Mouse (Mus musculus) lung, postnatal 36 days (tissue): ENCODE data around the gene Dglucy.

ENCODE experiments used
- DNase-seq: peaks from one replicate; pipeline ENCODE4 v3.0.0; 2022; ENCODE audit warnings: mixed read lengths

The Dglucy gene

GRCm38 (mm10) chr12:100778934-100779865, at the start of gene Dglucy:
TSS of gene Dglucy (plus strand) at chr12:100779057.
- DNase-seq = peak; percentile 98

- no peak for DNase-seq
These were observed 43.7 kb upstream of the Dglucy start for GRCm38 (mm10) chr12:100735156-100735555.

- no peak for DNase-seq
These were observed 43.3 kb upstream of the Dglucy start for GRCm38 (mm10) chr12:100735581-100735980.

- no peak for DNase-seq
These were observed 40.4 kb upstream of the Dglucy start for GRCm38 (mm10) chr12:100738498-100738897.

- DNase-seq = no peak
These were observed 39.8 kb upstream of the Dglucy start for GRCm38 (mm10) chr12:100739011-100739570.

- DNase-seq = no peak
These were observed 38.5 kb upstream of the Dglucy start for GRCm38 (mm10) chr12:100740313-100740712.

GRCm38 (mm10) chr12:100742468-100742867, 36.4 kb upstream of the Dglucy start:
- no peak for DNase-seq

GRCm38 (mm10) chr12:100752977-100753376, 25.9 kb upstream of the Dglucy start:
- DNase-seq = no peak

GRCm38 (mm10) chr12:100753716-100754115, 25.1 kb upstream of the Dglucy start:
- DNase-seq = peak; percentile 26

GRCm38 (mm10) chr12:100757427-100757826, 21.4 kb upstream of the Dglucy start:
- DNase-seq = no peak

GRCm38 (mm10) chr12:100762663-100763425, 16.0 kb upstream of the Dglucy start:
- no peak for DNase-seq

GRCm38 (mm10) chr12:100764329-100765018, 14.4 kb upstream of the Dglucy start:
- peak; percentile 15 for DNase-seq

GRCm38 (mm10) chr12:100769871-100770270, 9.0 kb upstream of the Dglucy start:
- no peak for DNase-seq

- DNase-seq = no peak
These were observed 8.1 kb upstream of the Dglucy start for GRCm38 (mm10) chr12:100770765-100771164.

- DNase-seq = peak; percentile 66
These were observed 6.5 kb upstream of the Dglucy start for GRCm38 (mm10) chr12:100772230-100772984.

GRCm38 (mm10) chr12:100774756-100775155, 4.1 kb upstream of the Dglucy start:
- DNase-seq = no peak

GRCm38 (mm10) chr12:100775291-100775690, 3.6 kb upstream of the Dglucy start:
- no peak for DNase-seq

GRCm38 (mm10) chr12:100775911-100776581, 2.8 kb upstream of the Dglucy start:
- peak; percentile 53 for DNase-seq

- DNase-seq = no peak
These were observed 1.9 kb upstream of the Dglucy start for GRCm38 (mm10) chr12:100776991-100777390.

GRCm38 (mm10) chr12:100778276-100778933, 452 bp upstream of the Dglucy start:
- DNase-seq = peak; percentile 47

GRCm38 (mm10) chr12:100780416-100780815, 1.6 kb downstream of the Dglucy start:
- no peak for DNase-seq
